Mouse (Mus musculus) ES-E14 (cell line): Measurements from ENCODE around the gene Il22ra1.

ENCODE experiments used
- MAFK ChIP-seq: IDR thresholded peaks from 2 replicates; pipeline ENCODE4 v1.6.1; 2014; ENCODE audit warnings: mild to moderate bottlenecking, low read depth, low read length, inconsistent platforms; ENCODE audit not compliant: insufficient read depth
- ZC3H11A ChIP-seq: IDR thresholded peaks from 2 replicates; pipeline ENCODE4 v1.6.1; 2012; ENCODE audit warnings: low read depth, mild to moderate bottlenecking, inconsistent platforms, low read length, borderline replicate concordance
- ZNF384 ChIP-seq: IDR thresholded peaks from 2 replicates; pipeline ENCODE4 v1.6.1; 2012; ENCODE audit warnings: low read depth, low read length, inconsistent platforms

GRCm38 (mm10) chr4:135733901-135734300 is 5.9 kb downstream of the Il22ra1 start:
- TF ChIP-seq ZC3H11A, result no peak
- no peak for TF ChIP-seq ZNF384
- TF ChIP-seq MAFK, result no peak
